Mouse (Mus musculus) cortical plate, adult 2 months (tissue): ENCODE results near the gene Hist1h2bb.

Source experiments
- CTCF ChIP-seq: fragments of 200-500 bp; IDR thresholded peaks from 2 replicates; pipeline ENCODE4 v1.5.1; 2011; ENCODE audit warnings: mild to moderate bottlenecking, control low read depth, low read length; ENCODE audit not compliant: insufficient read depth; ENCODE audit errors: extremely low read depth
- POLR2A ChIP-seq: fragments of 200-500 bp; IDR thresholded peaks from 2 replicates; pipeline ENCODE4 v1.6.1; 2011; ENCODE audit warnings: mild to moderate bottlenecking, low read length, control low read depth; ENCODE audit not compliant: insufficient read depth; ENCODE audit errors: extremely low read depth

DNA sequence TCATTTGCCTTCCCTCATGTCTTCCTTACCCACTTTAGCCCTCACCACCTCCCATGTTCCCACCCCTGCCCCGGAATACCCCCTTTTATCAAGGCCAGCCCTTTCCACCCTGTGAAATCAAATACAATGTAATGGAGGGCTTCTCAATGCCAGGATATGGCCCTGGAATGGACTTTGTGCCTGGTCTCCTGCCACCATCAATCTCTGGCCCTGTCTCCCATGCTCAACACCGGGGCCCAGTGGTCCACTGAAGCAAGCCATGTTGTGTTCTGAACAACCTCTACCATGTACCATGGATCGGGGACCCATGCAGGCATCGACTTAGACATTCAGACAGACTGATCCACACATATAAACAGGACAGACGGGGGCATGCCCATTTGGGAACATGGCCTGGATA lies 16.8 kb upstream of the Hist1h2bb start:
- no peak for TF ChIP-seq POLR2A
- TF ChIP-seq CTCF = no peak
